Mouse (Mus musculus): Measurements from ENCODE around the gene Slc35e2.
"Not testable (repeated sequence)": the region's sequence is repeated elsewhere in the genome, so short reads cannot be mapped to it uniquely, and the experiment has no call there.

The Slc35e2 gene

DNA sequence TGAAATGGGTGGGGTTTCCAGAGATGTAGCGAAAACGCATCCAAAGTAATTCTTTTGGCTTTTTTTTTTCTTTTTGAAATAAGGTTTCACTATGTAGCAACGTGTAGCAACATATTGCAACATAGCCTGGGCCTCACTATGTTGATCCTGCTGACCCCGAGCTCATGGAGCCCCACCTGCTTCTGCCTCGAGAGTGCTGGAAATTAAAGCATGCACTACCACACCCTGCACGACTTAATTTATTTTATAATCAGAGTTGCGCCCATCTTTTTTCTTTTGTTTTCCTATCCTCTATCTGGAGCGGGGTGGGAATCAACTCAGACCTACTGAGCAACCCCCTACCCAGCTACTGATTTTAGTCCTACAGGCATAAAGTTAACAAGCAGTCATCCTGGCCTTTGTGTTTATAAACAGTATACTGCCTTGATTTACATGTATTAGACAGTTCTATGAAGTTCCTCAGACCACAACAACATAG is 68.4 kb downstream of the Slc35e2 start:
- in situ Hi-C loops (cut with MboI; ENCODE audit: low sequenced_read_pairs) = no loop called here

DNA sequence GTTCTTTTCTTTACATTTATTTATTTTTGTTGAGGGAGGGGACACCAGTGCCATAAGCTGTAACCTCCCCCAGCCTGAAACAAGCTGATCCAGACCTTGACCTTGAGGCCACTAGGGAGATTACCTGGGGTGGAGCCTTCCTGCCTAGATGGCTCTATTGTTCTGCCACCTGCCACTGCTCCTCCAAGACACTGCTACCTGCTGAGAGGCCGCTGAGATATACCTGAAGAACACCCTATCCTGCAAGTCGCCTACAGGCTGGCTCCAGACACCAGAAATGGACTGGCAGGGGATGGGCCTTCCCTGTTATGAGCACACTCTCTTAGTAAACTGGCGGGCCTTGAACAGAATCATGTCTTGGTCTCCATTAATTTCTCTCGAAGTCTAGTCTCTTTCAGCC is 69.0 kb downstream of the Slc35e2 start:
- in situ Hi-C loops (cut with MboI; ENCODE audit: low sequenced_read_pairs) = not testable (repeated sequence)

DNA sequence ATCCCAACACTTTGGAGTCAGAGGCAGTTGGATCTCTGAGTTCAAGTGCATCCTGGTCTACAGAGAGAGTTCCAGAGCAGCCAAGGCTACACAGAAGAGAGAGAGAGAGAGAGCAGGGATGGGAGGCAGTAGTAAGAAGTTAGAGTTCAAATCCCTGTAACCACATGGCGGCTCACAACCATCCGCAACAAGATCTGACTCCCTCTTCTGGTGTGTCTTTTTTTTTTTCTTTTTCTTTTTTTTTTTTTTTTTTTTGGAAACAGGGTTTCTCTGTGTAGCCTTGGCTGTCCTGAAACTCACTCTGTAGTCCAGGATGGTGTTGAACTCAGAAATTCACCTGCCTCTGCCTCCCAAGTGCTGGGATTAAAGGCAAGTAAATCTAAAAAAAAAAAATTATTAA is 70.9 kb downstream of the Slc35e2 start:
- in situ Hi-C loops (cut with MboI; ENCODE audit: low sequenced_read_pairs) = no loop called here
